Mouse (Mus musculus) heart, postnatal 4 days (tissue): Measurements from ENCODE around the gene Racgap1. TPM values are rescaled to one million over a fixed set of nuclear protein-coding genes. Genes with fewer than 3 reads are reported as not detected.
A peak's percentile ranks its signal among the peaks of the same experiment; 100 is the strongest.

Experiments used
- DNase-seq: peaks from one replicate; pipeline ENCODE4 v3.0.0; 2021
- total RNA-seq, 2 experiments: library from RNA; stranded (reverse); gene quantifications; 2 replicates each; pipeline ENCODE4 v1.2.3; 2021

The Racgap1 gene
- total RNA-seq, 2 experiments from 2014 or later = 88.5 to 98.7 TPM

GRCm38 (mm10) chr15:99618595-99618994 lies 32.9 kb downstream of the Racgap1 start:
- no peak for DNase-seq

GRCm38 (mm10) chr15:99615246-99615645 lies 36.2 kb downstream of the Racgap1 start:
- DNase-seq = no peak

GRCm38 (mm10) chr15:99614753-99615152 lies 36.7 kb downstream of the Racgap1 start:
- peak; percentile 57 for DNase-seq

GRCm38 (mm10) chr15:99614273-99614672 lies 37.2 kb downstream of the Racgap1 start:
- no peak for DNase-seq

GRCm38 (mm10) chr15:99611563-99611962 lies 39.9 kb downstream of the Racgap1 start:
- DNase-seq = no peak

- DNase-seq = no peak
These were observed 42.9 kb downstream of the Racgap1 start for GRCm38 (mm10) chr15:99608382-99609125.

GRCm38 (mm10) chr15:99607388-99608113 lies 43.9 kb downstream of the Racgap1 start:
- no peak for DNase-seq

GRCm38 (mm10) chr15:99606515-99606914 lies 44.9 kb downstream of the Racgap1 start:
- DNase-seq = no peak

GRCm38 (mm10) chr15:99605595-99605994 lies 45.9 kb downstream of the Racgap1 start:
- DNase-seq = no peak

GRCm38 (mm10) chr15:99603216-99603615 lies 48.2 kb downstream of the Racgap1 start:
- no peak for DNase-seq

GRCm38 (mm10) chr15:99602206-99602820 lies 49.1 kb downstream of the Racgap1 start:
- DNase-seq = no peak

GRCm38 (mm10) chr15:99601823-99602120 lies 49.7 kb downstream of the Racgap1 start:
- DNase-seq = no peak

GRCm38 (mm10) chr15:99600986-99601822 lies 50.3 kb downstream of the Racgap1 start, which contains the start of gene Aqp6:
Gene Aqp6, plus strand, starts transcription at chr15:99601400.
- no peak for DNase-seq

- no peak for DNase-seq
These were observed 52.0 kb downstream of the Racgap1 start for GRCm38 (mm10) chr15:99599245-99600070.

- DNase-seq = no peak
These were observed 53.9 kb downstream of the Racgap1 start for GRCm38 (mm10) chr15:99597596-99597995.

- DNase-seq = no peak
These were observed 54.6 kb downstream of the Racgap1 start for GRCm38 (mm10) chr15:99596841-99597240.

GRCm38 (mm10) chr15:99596056-99596687 lies 55.3 kb downstream of the Racgap1 start:
- peak; percentile 90 for DNase-seq

- DNase-seq = no peak
These were observed 56.5 kb downstream of the Racgap1 start for GRCm38 (mm10) chr15:99594951-99595350.

- no peak for DNase-seq
These were observed 58.6 kb downstream of the Racgap1 start for GRCm38 (mm10) chr15:99592877-99593276.

GRCm38 (mm10) chr15:99592177-99592576 lies 59.3 kb downstream of the Racgap1 start:
- no peak for DNase-seq

- no peak for DNase-seq
These were observed 60.9 kb downstream of the Racgap1 start, which contains the start of gene Aqp5 for GRCm38 (mm10) chr15:99590429-99591084. Gene Aqp5, plus strand, starts transcription at chr15:99590782.
